Mouse (Mus musculus) spleen, adult 12 weeks (tissue): Measurements from ENCODE around the gene Scfd2.

Experiments
- DNase-seq: peaks from one replicate; pipeline ENCODE4 v3.0.0; 2022; ENCODE audit warnings: low spot score

The Scfd2 gene

GRCm38 (mm10) chr5:74277216-74277615 is 254.3 kb downstream of the Scfd2 start:
- DNase-seq, result no peak

GRCm38 (mm10) chr5:74273313-74273712 is 258.2 kb downstream of the Scfd2 start:
- no peak for DNase-seq

GRCm38 (mm10) chr5:74267736-74268369 is 263.7 kb downstream of the Scfd2 start:
- DNase-seq, result no peak

- no peak for DNase-seq
These were observed 264.4 kb downstream of the Scfd2 start for GRCm38 (mm10) chr5:74267196-74267595.

GRCm38 (mm10) chr5:74266476-74266819 is 265.1 kb downstream of the Scfd2 start:
- DNase-seq, result no peak

- no peak for DNase-seq
These were observed 265.7 kb downstream of the Scfd2 start for GRCm38 (mm10) chr5:74265601-74266475.

- no peak for DNase-seq
These were observed 266.4 kb downstream of the Scfd2 start for GRCm38 (mm10) chr5:74265151-74265550.

- DNase-seq, result no peak
These were observed 267.0 kb downstream of the Scfd2 start for GRCm38 (mm10) chr5:74264541-74264940.

GRCm38 (mm10) chr5:74261016-74261415 is 270.5 kb downstream of the Scfd2 start:
- no peak for DNase-seq

- DNase-seq, result no peak
These were observed 271.2 kb downstream of the Scfd2 start for GRCm38 (mm10) chr5:74260378-74260809.

- no peak for DNase-seq
These were observed 274.9 kb downstream of the Scfd2 start for GRCm38 (mm10) chr5:74256705-74257104.

GRCm38 (mm10) chr5:74254996-74255395 is 276.6 kb downstream of the Scfd2 start:
- no peak for DNase-seq

GRCm38 (mm10) chr5:74253724-74254328 is 277.7 kb downstream of the Scfd2 start:
- no peak for DNase-seq

GRCm38 (mm10) chr5:74252672-74253286 is 278.8 kb downstream of the Scfd2 start:
- DNase-seq, result no peak

- DNase-seq, result no peak
These were observed 280.6 kb downstream of the Scfd2 start for GRCm38 (mm10) chr5:74250947-74251346.

GRCm38 (mm10) chr5:74250308-74250707 is 281.3 kb downstream of the Scfd2 start:
- DNase-seq, result no peak

- no peak for DNase-seq
These were observed 281.8 kb downstream of the Scfd2 start for GRCm38 (mm10) chr5:74249794-74250193.

- no peak for DNase-seq
These were observed 284.6 kb downstream of the Scfd2 start for GRCm38 (mm10) chr5:74246971-74247370.

GRCm38 (mm10) chr5:74246453-74246852 is 285.1 kb downstream of the Scfd2 start:
- DNase-seq, result no peak

- DNase-seq, result no peak
These were observed 285.9 kb downstream of the Scfd2 start for GRCm38 (mm10) chr5:74245641-74246145.

GRCm38 (mm10) chr5:74244406-74245019 is 287.0 kb downstream of the Scfd2 start:
- DNase-seq, result no peak

GRCm38 (mm10) chr5:74242654-74243053 is 288.9 kb downstream of the Scfd2 start:
- DNase-seq, result no peak
